Mouse (Mus musculus) neutrophil, adult 83 days (primary cell): ENCODE results near the gene Ccdc92. TPM values are rescaled to one million over a fixed set of nuclear protein-coding genes. Genes with fewer than 3 reads are reported as not detected.

Experiments
- total RNA-seq, 2 experiments: library from RNA; stranded (reverse); gene quantifications; one replicate each; pipeline ENCODE4 v1.2.4; 2023

Gene Ccdc92
- under 1 TPM in 1 of 2 experiments, not detected in 1; 0.53 TPM for total RNA-seq

GRCm38 (mm10) chr5:124862013-124862866, at the start of gene Ccdc92, which contains the start of gene Zfp664:
Ccdc92 (minus strand) TSS chr5:124862424.
Zfp664 (plus strand) TSS chr5:124862691.

Other genes with a start within 250 kb of the Ccdc92 start
- 10 to 100 TPM; 27.4 to 33.4 TPM for gene Atp6v0a2, start 233.8 kb downstream of the Ccdc92 start, total RNA-seq
- gene Dnah10, start 137.3 kb downstream of the Ccdc92 start, total RNA-seq: not detected
- 1 to 10 TPM; 5.6 to 5.7 TPM for gene Zfp664, start 267 bp upstream of the Ccdc92 start, total RNA-seq
- gene Rflna, start 140.8 kb upstream of the Ccdc92 start, total RNA-seq: not detected